Mouse (Mus musculus) heart, adult 2 months (tissue): ENCODE data around the gene Thsd4. TPM values are rescaled to one million over a fixed set of nuclear protein-coding genes. Genes with fewer than 3 reads are reported as not detected.

Source experiments
- DNase-seq, 2 experiments: peaks; one replicate each; pipeline ENCODE4 v3.0.0; 2021
- H3K27ac ChIP-seq: fragments of 200-600 bp; 2 replicates; pipeline ENCODE4 v1.8.1; 2022
- H3K27me3 ChIP-seq: fragments of 200-500 bp; 2 replicates; pipeline ENCODE4 v1.6.1; 2012; ENCODE audit warnings: mild to moderate bottlenecking, low read length, inconsistent platforms, mixed read lengths; ENCODE audit not compliant: control insufficient read depth, insufficient read depth
- H3K36me3 ChIP-seq: fragments of 200-500 bp; 2 replicates; pipeline ENCODE4 v1.6.1; 2012; ENCODE audit warnings: low read length, inconsistent platforms; ENCODE audit not compliant: control insufficient read depth, insufficient read depth
- H3K4me1 ChIP-seq: fragments of 200-500 bp; 2 replicates; pipeline ENCODE4 v1.6.1; 2011; ENCODE audit warnings: low read length; ENCODE audit not compliant: control insufficient read depth, insufficient read depth
- H3K4me3 ChIP-seq: fragments of 200-600 bp; 2 replicates; pipeline ENCODE4 v1.8.1; 2022
- H3K79me2 ChIP-seq: fragments of 200-500 bp; replicated peaks from 2 replicates; pipeline ENCODE4 v1.6.1; 2012; ENCODE audit warnings: mild to moderate bottlenecking, inconsistent platforms, low read length, moderate library complexity, mixed read lengths; ENCODE audit not compliant: control insufficient read depth, insufficient read depth
- H3K9ac ChIP-seq: fragments of 200-500 bp; 2 replicates; pipeline ENCODE4 v1.6.1; 2012; ENCODE audit warnings: low read depth, mild to moderate bottlenecking, control low read depth, inconsistent platforms, low read length, mixed read lengths
- CTCF ChIP-seq: fragments of 200-600 bp; IDR thresholded peaks from 2 replicates; pipeline ENCODE4 v1.8.1; 2022; ENCODE audit warnings: antibody characterized with exemption, mild to moderate bottlenecking, moderate library complexity
- EP300 ChIP-seq: fragments of 200-500 bp; IDR thresholded peaks from 2 replicates; pipeline ENCODE4 v1.6.1; 2011; ENCODE audit warnings: low read depth, low read length, control low read depth; ENCODE audit not compliant: insufficient read depth
- POLR2A ChIP-seq: fragments of 200-500 bp; IDR thresholded peaks from 2 replicates; pipeline ENCODE4 v1.6.1; 2011; ENCODE audit warnings: mild to moderate bottlenecking, low read depth, low read length, control low read depth; ENCODE audit not compliant: insufficient read depth
- WGBS: fragments of 180-500 bp; shearing (Covaris S2); methylation state at CpG from one replicate; pipeline ENCODE4 v1.1.7; 2018; 5-methylcytosine and 5-hydroxymethylcytosine counted together
- intact Hi-C: fragments of 180-260 bp; cut with DNase I; formaldehyde crosslinking; loops from one replicate; pipeline ENCODE4 v1.15.1; 2025
- polyA plus RNA-seq: library from polyadenylated mRNA; depleted of rRNA; stranded (reverse); fragments of >200 nt; gene quantifications from 2 replicates; pipeline ENCODE4 v1.2.3, GENCODE M21; 2012
- total RNA-seq, 2 experiments: library from RNA; stranded (reverse); gene quantifications; 2 replicates each; pipeline ENCODE4 v1.2.3; 2021

Gene Thsd4
- total and polyA plus RNA-seq, 3 experiments: 3.5 to 5.2 (median 4.3) TPM

- intact Hi-C loops: no loop called here
- DNase-seq: peak in 1 of 2 experiments; percentile 28
- 63% methylated on average over 3 of the region's 3 CpGs for WGBS
- Histone ChIP-seq H3K27ac (no peak overlapping the region), H3K4me1 (no peaks in the 10 kb centered on the region), H3K79me2 (no peaks in the 10 kb centered on the region), H3K9ac (no peak overlapping the region), H3K4me3 (no peak overlapping the region), H3K36me3 (no peaks in the 10 kb centered on the region), H3K27me3 (no peaks in the 10 kb centered on the region)
- TF ChIP-seq EP300 (no peak), CTCF (no peak), POLR2A (no peak)
These were observed 41.8 kb downstream of the Thsd4 start for GRCm38 (mm10) chr9:60480052-60480451.

- Histone ChIP-seq H3K4me3 (no peak overlapping the region), H3K27me3 (no peaks in the 10 kb centered on the region), H3K4me1 (no peaks in the 10 kb centered on the region), H3K36me3 (no peaks in the 10 kb centered on the region), H3K79me2 (no peaks in the 10 kb centered on the region), H3K27ac (no peak overlapping the region), H3K9ac (no peak overlapping the region)
- TF ChIP-seq CTCF (no peak), EP300 (no peak), POLR2A (no peak)
- DNase-seq: no peak
- WGBS: 75% methylated on average over 6 of the region's 6 CpGs
- intact Hi-C loops: no loop called here
These were observed 43.0 kb downstream of the Thsd4 start for GRCm38 (mm10) chr9:60478806-60479205.

- no peaks in the 10 kb centered on the region for H3K36me3 ChIP-seq
- no peaks in the 10 kb centered on the region for H3K4me1 ChIP-seq
- intact Hi-C loops: no loop called here
- H3K79me2 ChIP-seq: no peaks in the 10 kb centered on the region
- H3K27me3 ChIP-seq: no peaks in the 10 kb centered on the region
- H3K4me3 ChIP-seq: no peak overlapping the region
- H3K9ac ChIP-seq: no peak overlapping the region
- no peak for TF ChIP-seq CTCF
- no peak for TF ChIP-seq POLR2A
- TF ChIP-seq EP300: no peak
- DNase-seq: peak in 1 of 2 experiments; percentile 17
- no peak overlapping the region for H3K27ac ChIP-seq
- 12% methylated on average over 14 of the region's 14 CpGs for WGBS
These were observed 43.7 kb downstream of the Thsd4 start for GRCm38 (mm10) chr9:60477991-60478750.

- TF ChIP-seq EP300: no peak
- no peak for TF ChIP-seq POLR2A
- TF ChIP-seq CTCF: no peak
- DNase-seq: no peak
- WGBS: 93% methylated on average over 13 of the region's 13 CpGs
- intact Hi-C loops: no loop called here
- H3K9ac ChIP-seq: no peak overlapping the region
- H3K4me1 ChIP-seq: no peaks in the 10 kb centered on the region
- no peak overlapping the region for H3K4me3 ChIP-seq
- no peaks in the 10 kb centered on the region for H3K36me3 ChIP-seq
- no peak overlapping the region for H3K27ac ChIP-seq
- H3K79me2 ChIP-seq: no peaks in the 10 kb centered on the region
- no peaks in the 10 kb centered on the region; the same call in 1 of the 2 replicates for H3K27me3 ChIP-seq
These were observed 61.5 kb downstream of the Thsd4 start for GRCm38 (mm10) chr9:60460010-60460982.

GRCm38 (mm10) chr9:60458468-60458962 is 63.3 kb downstream of the Thsd4 start:
- H3K4me3 ChIP-seq: no peak overlapping the region
- H3K9ac ChIP-seq: no peak overlapping the region
- intact Hi-C loops: no loop called here
- H3K79me2 ChIP-seq: no peaks in the 10 kb centered on the region
- TF ChIP-seq POLR2A: no peak
- H3K4me1 ChIP-seq: no peaks in the 10 kb centered on the region
- DNase-seq: no peak
- no peaks in the 10 kb centered on the region for H3K36me3 ChIP-seq
- no peaks in the 10 kb centered on the region; the same call in 1 of the 2 replicates for H3K27me3 ChIP-seq
- H3K27ac ChIP-seq: no peak overlapping the region
- WGBS: 47% methylated on average over 14 of the region's 14 CpGs
